Mouse (Mus musculus) heart, adult 2 months (tissue): ENCODE measurements around the gene Atp6v1f. TPM values are rescaled to one million over a fixed set of nuclear protein-coding genes. Genes with fewer than 3 reads are reported as not detected.

Source experiments
- DNase-seq, 2 experiments: peaks; one replicate each; pipeline ENCODE4 v3.0.0; 2021
- H3K27ac ChIP-seq: fragments of 200-600 bp; 2 replicates; pipeline ENCODE4 v1.8.1; 2022
- H3K27me3 ChIP-seq: fragments of 200-500 bp; 2 replicates; pipeline ENCODE4 v1.6.1; 2012; ENCODE audit warnings: mild to moderate bottlenecking, low read length, inconsistent platforms, mixed read lengths; ENCODE audit not compliant: control insufficient read depth, insufficient read depth
- H3K36me3 ChIP-seq: fragments of 200-500 bp; 2 replicates; pipeline ENCODE4 v1.6.1; 2012; ENCODE audit warnings: low read length, inconsistent platforms; ENCODE audit not compliant: control insufficient read depth, insufficient read depth
- H3K4me1 ChIP-seq: fragments of 200-500 bp; 2 replicates; pipeline ENCODE4 v1.6.1; 2011; ENCODE audit warnings: low read length; ENCODE audit not compliant: control insufficient read depth, insufficient read depth
- H3K4me3 ChIP-seq: fragments of 200-600 bp; 2 replicates; pipeline ENCODE4 v1.8.1; 2022
- H3K79me2 ChIP-seq: fragments of 200-500 bp; replicated peaks from 2 replicates; pipeline ENCODE4 v1.6.1; 2012; ENCODE audit warnings: mild to moderate bottlenecking, inconsistent platforms, low read length, moderate library complexity, mixed read lengths; ENCODE audit not compliant: control insufficient read depth, insufficient read depth
- H3K9ac ChIP-seq: fragments of 200-500 bp; 2 replicates; pipeline ENCODE4 v1.6.1; 2012; ENCODE audit warnings: low read depth, mild to moderate bottlenecking, control low read depth, inconsistent platforms, low read length, mixed read lengths
- CTCF ChIP-seq: fragments of 200-600 bp; IDR thresholded peaks from 2 replicates; pipeline ENCODE4 v1.8.1; 2022; ENCODE audit warnings: antibody characterized with exemption, mild to moderate bottlenecking, moderate library complexity
- EP300 ChIP-seq: fragments of 200-500 bp; IDR thresholded peaks from 2 replicates; pipeline ENCODE4 v1.6.1; 2011; ENCODE audit warnings: low read depth, low read length, control low read depth; ENCODE audit not compliant: insufficient read depth
- POLR2A ChIP-seq: fragments of 200-500 bp; IDR thresholded peaks from 2 replicates; pipeline ENCODE4 v1.6.1; 2011; ENCODE audit warnings: mild to moderate bottlenecking, low read depth, low read length, control low read depth; ENCODE audit not compliant: insufficient read depth
- WGBS: fragments of 180-500 bp; shearing (Covaris S2); methylation state at CpG from one replicate; pipeline ENCODE4 v1.1.7; 2018; 5-methylcytosine and 5-hydroxymethylcytosine counted together
- intact Hi-C: fragments of 180-260 bp; cut with DNase I; formaldehyde crosslinking; loops from one replicate; pipeline ENCODE4 v1.15.1; 2025
- long read RNA-seq: library from polyadenylated mRNA; stranded (forward); transcript quantifications from one replicate; pipeline ENCODE4 v2.0.0, GENCODE M21; 2021
- polyA plus RNA-seq: library from polyadenylated mRNA; depleted of rRNA; stranded (reverse); fragments of >200 nt; gene quantifications from 2 replicates; pipeline ENCODE4 v1.2.3, GENCODE M21; 2012; rRNA removed
- total RNA-seq, 2 experiments: library from RNA; stranded (reverse); gene quantifications; 2 replicates each; pipeline ENCODE4 v1.2.3; 2021

The Atp6v1f gene
- 100 to 1,000 TPM; 109 to 125 TPM for total RNA-seq
- polyA plus RNA-seq: 186 and 208 TPM in 2 replicates
- long read RNA-seq, transcript Atp6v1f-201 (2 exons, 703 nt): major isoform, 60 of 60 reads
- long read RNA-seq, partial matches to known transcripts: 0 of 60 reads
- long read RNA-seq, other reads (novel, unspliced or antisense): 0 of 60 reads

- Histone ChIP-seq H3K4me3 (peak within 1 kb of the TSS; percentile 94), H3K36me3 (no peaks in the 10 kb centered on the region), H3K27me3 (no peaks in the 10 kb centered on the region), H3K9ac (peak within 1 kb of the TSS; percentile 69), H3K79me2 (no peaks in the 10 kb centered on the region), H3K4me1 (no peaks in the 10 kb centered on the region; the same call in 1 of the 2 replicates), H3K27ac (peak within 1 kb of the TSS; percentile 68)
- peak; percentile 89 to 91 for DNase-seq
- under 1% methylated on average over 39 of the region's 39 CpGs for WGBS
- TF ChIP-seq POLR2A: 0 out of 2 replicates have a peak, but pooled peaks have one; percentile 50
- no peak for TF ChIP-seq EP300
- intact Hi-C loops: loop anchor here (2.0 kb wide), 1 partner anchor 23 kb away; no protein-coding TSS in a partner anchor
Measured at GRCm38 (mm10) chr6:29467583-29468354, at the start of gene Atp6v1f. Gene Atp6v1f, plus strand, starts transcription at chr6:29467718.

GRCm38 (mm10) chr6:29420596-29420995 lies 46.9 kb upstream of the Atp6v1f start:
- H3K27me3 ChIP-seq: no peaks in the 10 kb centered on the region
- H3K4me1 ChIP-seq: no peaks in the 10 kb centered on the region
- DNase-seq: no peak
- no peaks in the 10 kb centered on the region for H3K79me2 ChIP-seq
- no peak overlapping the region for H3K27ac ChIP-seq
- TF ChIP-seq EP300 (no peak), CTCF (no peak), POLR2A (no peak)
- intact Hi-C loops: no loop called here
- 83% methylated on average over 2 of the region's 2 CpGs for WGBS
- no peak overlapping the region for H3K4me3 ChIP-seq
- no peaks in the 10 kb centered on the region for H3K36me3 ChIP-seq
- no peak overlapping the region for H3K9ac ChIP-seq

- Histone ChIP-seq H3K27me3 (no peaks in the 10 kb centered on the region), H3K27ac (no peak overlapping the region), H3K4me1 (no peaks in the 10 kb centered on the region), H3K9ac (no peak overlapping the region), H3K79me2 (no peaks in the 10 kb centered on the region), H3K4me3 (no peak overlapping the region), H3K36me3 (no peaks in the 10 kb centered on the region)
- 88% methylated on average over 8 of the region's 8 CpGs for WGBS
- TF ChIP-seq CTCF (no peak), EP300 (no peak), POLR2A (no peak)
- no peak for DNase-seq
- intact Hi-C loops: no loop called here
Measured at GRCm38 (mm10) chr6:29425118-29425517, 42.4 kb upstream of the Atp6v1f start.

- TF ChIP-seq POLR2A: no peak
- no peak for TF ChIP-seq CTCF
- no peak for TF ChIP-seq EP300
- Histone ChIP-seq H3K27me3 (no peaks in the 10 kb centered on the region), H3K27ac (no peak overlapping the region), H3K4me1 (no peaks in the 10 kb centered on the region), H3K79me2 (no peaks in the 10 kb centered on the region), H3K4me3 (no peak overlapping the region), H3K9ac (no peak overlapping the region), H3K36me3 (no peaks in the 10 kb centered on the region)
- intact Hi-C loops: no loop called here
- 76% methylated on average over 6 of the region's 6 CpGs for WGBS
- DNase-seq: no peak
Measured at GRCm38 (mm10) chr6:29426331-29426730, 41.2 kb upstream of the Atp6v1f start.

- TF ChIP-seq POLR2A (no peak), CTCF (no peak), EP300 (no peak)
- intact Hi-C loops: no loop called here
- WGBS: 59% methylated on average over 4 of the region's 4 CpGs
Measured at GRCm38 (mm10) chr6:29428171-29428570, 39.3 kb upstream of the Atp6v1f start.

More at GRCm38 (mm10) chr6:29428171-29428570, 39.3 kb upstream of the Atp6v1f start:
- no peak for DNase-seq
- Histone ChIP-seq H3K79me2 (no peaks in the 10 kb centered on the region), H3K4me3 (no peak overlapping the region), H3K27ac (no peak overlapping the region), H3K36me3 (no peaks in the 10 kb centered on the region), H3K9ac (no peak overlapping the region), H3K27me3 (no peaks in the 10 kb centered on the region), H3K4me1 (no peaks in the 10 kb centered on the region; the same call in 1 of the 2 replicates)
